Mouse (Mus musculus) layer of hippocampus, adult 9-11 months (tissue): ENCODE measurements around the gene Gls.

ENCODE experiments used
- DNase-seq: peaks from one replicate; pipeline ENCODE4 v3.0.0; 2022

Gene Gls

DNA sequence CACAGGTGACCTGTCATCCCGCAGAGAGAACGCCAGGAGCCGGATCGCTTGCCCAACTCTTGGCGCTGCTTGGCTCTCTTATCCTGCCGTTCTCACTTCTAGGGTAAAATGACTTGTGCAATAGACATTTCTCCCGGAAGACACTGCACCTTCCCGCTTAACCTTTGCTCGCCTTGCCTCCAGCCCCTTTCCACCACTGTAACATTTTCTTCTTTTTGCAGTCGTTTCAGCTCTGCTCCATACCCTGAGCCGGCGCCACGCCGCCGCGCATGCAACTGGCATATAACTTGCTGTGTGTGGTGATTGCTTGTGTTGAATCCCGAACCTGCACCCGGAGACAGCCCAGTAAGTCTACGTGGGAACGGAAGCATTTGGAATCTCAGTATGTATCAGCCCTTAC lies 113.3 kb downstream of the Gls start:
- no peak for DNase-seq

DNA sequence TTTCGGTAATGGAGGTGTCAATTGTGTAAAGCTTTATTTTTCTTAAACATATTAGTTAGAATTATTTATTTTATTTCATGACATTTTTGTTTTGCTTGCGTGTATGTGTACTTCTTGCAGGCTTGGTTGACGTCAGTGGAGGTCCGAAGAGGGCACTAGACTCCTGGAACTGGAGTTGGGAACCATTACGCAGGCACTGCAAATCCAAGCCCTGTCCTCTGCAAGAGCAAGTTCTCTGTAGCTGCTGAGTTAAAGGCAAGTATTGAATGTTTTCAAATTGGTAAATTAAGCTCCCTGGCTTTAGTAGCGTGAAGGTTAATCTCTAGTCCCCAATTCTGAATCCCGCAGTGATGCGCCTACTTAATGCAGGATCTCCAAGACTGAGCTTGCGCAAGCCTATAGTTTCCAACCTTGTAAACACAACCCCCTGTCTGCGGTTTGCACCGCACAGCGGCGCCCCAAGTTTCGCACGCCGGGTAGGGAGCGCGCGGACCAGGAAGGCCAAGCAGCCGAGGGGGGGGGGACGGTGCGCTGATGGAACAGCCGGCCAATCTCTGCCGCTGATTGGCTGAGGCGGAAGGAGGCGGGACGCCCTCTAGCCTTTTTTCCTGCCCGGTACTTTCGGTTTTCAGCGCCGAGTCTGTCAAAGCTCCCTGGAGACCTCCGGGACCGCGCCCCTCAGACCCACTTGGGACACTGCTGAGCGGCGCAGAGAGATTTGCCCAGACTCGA lies 114.0 kb downstream of the Gls start, which contains the start of gene Stat1:
Gene Stat1, plus strand, starts transcription at position 581 of the 732 bp plus-strand sequence.
- peak; percentile 76 for DNase-seq

DNA sequence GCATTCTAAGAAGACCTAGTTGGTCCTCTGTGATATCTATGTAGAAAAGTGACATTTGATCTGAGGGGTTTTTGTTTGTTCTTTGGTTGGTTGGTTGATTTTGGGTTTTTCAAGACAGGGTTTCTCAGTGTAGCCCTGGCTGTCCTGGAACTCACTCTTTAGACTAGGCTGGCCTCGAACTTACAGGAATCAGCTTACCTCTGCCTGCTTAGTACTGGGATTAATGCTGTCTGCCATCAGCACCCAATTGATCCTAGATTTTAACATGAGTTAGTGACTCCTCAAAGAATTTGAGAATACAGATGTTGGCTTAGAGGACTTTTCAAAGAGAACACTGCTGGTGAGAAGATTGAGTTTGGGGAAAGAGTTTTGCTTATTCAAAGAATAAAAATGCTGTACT lies 115.3 kb downstream of the Gls start:
- DNase-seq, result no peak

DNA sequence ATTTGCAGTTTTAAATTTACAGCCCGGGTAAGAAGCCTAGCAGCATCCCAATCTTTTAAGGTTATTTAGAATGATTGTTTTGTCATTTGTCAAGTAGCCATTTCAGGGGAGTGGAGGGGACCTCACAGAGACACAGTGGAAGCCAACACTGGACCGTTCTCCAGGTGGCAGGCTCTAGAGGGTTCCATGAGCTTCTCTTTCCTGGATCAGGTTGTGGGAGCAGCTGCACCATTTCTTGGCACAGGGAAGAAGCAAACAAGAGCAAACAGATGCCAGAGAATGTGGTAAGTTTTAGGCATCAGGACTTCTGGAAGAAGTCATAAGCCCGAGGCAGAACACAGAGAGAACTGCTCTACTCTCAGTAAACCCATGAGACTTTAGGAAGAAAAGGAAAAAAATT lies 116.6 kb downstream of the Gls start:
- DNase-seq, result no peak

DNA sequence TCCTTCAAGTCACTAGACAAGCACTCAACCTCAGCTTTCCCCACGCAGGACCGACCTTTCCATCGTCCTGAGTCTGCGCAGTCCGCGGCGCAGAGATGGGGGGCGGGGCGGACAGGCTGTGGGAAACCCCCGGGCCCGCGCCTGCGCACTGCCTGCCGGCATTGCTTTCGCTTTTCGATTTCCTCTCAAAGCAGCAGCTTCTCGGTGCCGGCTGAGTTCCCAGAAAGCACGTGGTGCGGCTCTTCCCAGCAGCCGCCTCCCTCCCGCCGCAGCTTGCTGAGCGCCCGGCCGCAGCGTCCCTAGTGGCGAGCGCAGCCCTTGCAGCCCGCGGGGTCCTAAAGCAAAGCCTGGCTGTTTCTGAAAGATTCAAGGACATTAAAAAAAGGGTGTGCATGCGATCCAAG lies 119.4 kb downstream of the Gls start:
- peak; percentile 98 for DNase-seq
